Mouse (Mus musculus): ENCODE results near the gene Klk8.

DNA sequence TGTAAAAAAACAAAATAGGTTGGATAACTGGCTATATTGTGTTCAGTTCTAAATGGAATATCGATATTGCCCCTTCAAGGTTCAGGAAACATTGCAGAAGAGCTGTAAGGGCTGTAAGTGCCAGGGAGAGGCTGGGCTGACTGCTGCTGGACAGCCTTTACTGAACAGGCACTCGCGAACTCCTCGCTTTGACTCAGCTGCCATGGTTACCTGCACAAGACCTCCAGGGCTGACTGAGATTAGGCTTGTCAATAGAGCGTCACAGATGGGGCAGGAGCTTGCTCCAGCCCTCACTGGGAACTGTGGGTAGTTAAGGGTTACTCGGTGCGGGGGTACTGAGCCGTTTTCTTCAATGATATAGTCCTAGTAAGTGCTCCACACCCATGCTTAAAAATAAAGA is 30.9 kb upstream of the Klk8 start:
- TF ChIP-seq CTCF (IDR thresholded peaks at IDR 0.05; ENCODE audit: borderline replicate concordance, insufficient read depth, low read depth, low read length) = no peak
- TF ChIP-seq POLR2A (IDR thresholded peaks at IDR 0.05; ENCODE audit: borderline replicate concordance, insufficient read depth, low read length) = no peak
